In genomic region chr6:140608666-140609065, GRCm38 (mm10) we compare ENCODE assay signal across 12 mouse cellular contexts.
"Had no signal": no experiment of that assay in that cellular context is flagged by ENCODE, and none has a peak within 500 bp of the region (broad histone marks: within the 10 kb centered on the region; RNA-seq: fewer than 3 reads in every experiment).

No protein-coding gene starts in this region.

- H3K36me3 ChIP-seq: midbrain, embryonic 10.5 days; midbrain, embryonic 12.5 days; neural tube, embryonic 12.5 days had no signal

- H3K4me1 ChIP-seq: neural tube, embryonic 12.5 days had no signal

- H3K9ac ChIP-seq: lung, embryonic 14.5 days; midbrain, embryonic 12.5 days; neural tube, embryonic 12.5 days had no signal

- DNase-seq: lung, adult 18-20 months; lung, embryonic 14.5 days; lung, postnatal 10 days; lung, postnatal 4 days; midbrain, embryonic 14.5 days; right cerebral cortex, postnatal 14 days; thymus, adult 18-20 months; thymus, postnatal 14 days; thymus, postnatal 36 days had no signal

- H3K4me2 ChIP-seq: lung, embryonic 14.5 days; midbrain, embryonic 12.5 days; neural tube, embryonic 12.5 days had no signal

- H3K27me3 ChIP-seq: midbrain, embryonic 12.5 days; neural tube, embryonic 12.5 days had no signal

- H3K27ac ChIP-seq: midbrain, embryonic 10.5 days; midbrain, embryonic 12.5 days; neural tube, embryonic 12.5 days had no signal

- H3K9me3 ChIP-seq: midbrain, embryonic 10.5 days; midbrain, embryonic 12.5 days; neural tube, embryonic 12.5 days had no signal

- H3K4me3 ChIP-seq: midbrain, embryonic 10.5 days; midbrain, embryonic 12.5 days; neural tube, embryonic 12.5 days had no signal
